Mouse (Mus musculus): ENCODE measurements at regions not wholly inside any gene's neighbourhood (a gene's known extent, or its start where the extent isn't known, plus 50 kb on each side); places are given as distances from the start of the nearest gene placed in this dataset.

- no peak for DNase-seq (ENCODE audit: low read depth)
These were observed 406.6 kb upstream of the Nbea start for GRCm38 (mm10) chr3:56590071-56590470.

- peak; percentile 12 for DNase-seq (ENCODE audit: low read depth)
These were observed 391.9 kb upstream of the Nbea start for GRCm38 (mm10) chr3:56575422-56575821.

- no peak for DNase-seq (ENCODE audit: low read depth)
These were observed 352.7 kb upstream of the Nbea start for GRCm38 (mm10) chr3:56536178-56536577.

- DNase-seq (ENCODE audit: low read depth): no peak
These were observed 320.9 kb upstream of the Nbea start for GRCm38 (mm10) chr3:56504445-56504844.

- no peak for DNase-seq (ENCODE audit: low read depth)
These were observed 315.8 kb upstream of the Nbea start for GRCm38 (mm10) chr3:56499301-56499700.

GRCm38 (mm10) chr3:56493937-56494336 lies 310.4 kb upstream of the Nbea start:
- DNase-seq (ENCODE audit: low read depth): no peak

- no peak for DNase-seq (ENCODE audit: low read depth)
These were observed 305.7 kb upstream of the Nbea start for GRCm38 (mm10) chr3:56489154-56489553.

- DNase-seq (ENCODE audit: low read depth): no peak
These were observed 302.3 kb upstream of the Nbea start for GRCm38 (mm10) chr3:56485550-56486400.

GRCm38 (mm10) chr3:56484096-56484495 lies 300.6 kb upstream of the Nbea start:
- no peak for DNase-seq (ENCODE audit: low read depth)

- no peak for DNase-seq (ENCODE audit: low read depth)
These were observed 299.9 kb upstream of the Nbea start for GRCm38 (mm10) chr3:56483370-56483769.

- no peak for DNase-seq (ENCODE audit: low read depth)
These were observed 296.0 kb upstream of the Nbea start for GRCm38 (mm10) chr3:56479529-56479928.

- DNase-seq (ENCODE audit: low read depth): no peak
These were observed 295.1 kb upstream of the Nbea start for GRCm38 (mm10) chr3:56478544-56479140.

GRCm38 (mm10) chr3:56475529-56476527 lies 292.3 kb upstream of the Nbea start:
- no peak for DNase-seq (ENCODE audit: low read depth)

GRCm38 (mm10) chr3:56472651-56473050 lies 289.1 kb upstream of the Nbea start:
- DNase-seq (ENCODE audit: low read depth): no peak

- no peak for DNase-seq (ENCODE audit: low read depth)
These were observed 288.3 kb upstream of the Nbea start for GRCm38 (mm10) chr3:56471823-56472222.

GRCm38 (mm10) chr3:56471185-56471584 lies 287.7 kb upstream of the Nbea start:
- no peak for DNase-seq (ENCODE audit: low read depth)

- no peak for DNase-seq (ENCODE audit: low read depth)
These were observed 274.1 kb upstream of the Nbea start for GRCm38 (mm10) chr3:56457625-56458024.

- DNase-seq (ENCODE audit: low read depth): no peak
These were observed 272.8 kb upstream of the Nbea start for GRCm38 (mm10) chr3:56456317-56456716.

GRCm38 (mm10) chr3:56438900-56439299 lies 255.4 kb upstream of the Nbea start:
- DNase-seq (ENCODE audit: low read depth): no peak

GRCm38 (mm10) chr3:56438020-56438747 lies 254.7 kb upstream of the Nbea start:
- no peak for DNase-seq (ENCODE audit: low read depth)

- no peak for DNase-seq (ENCODE audit: low read depth)
These were observed 253.6 kb upstream of the Nbea start for GRCm38 (mm10) chr3:56437058-56437457.

GRCm38 (mm10) chr3:56433495-56433894 lies 250.0 kb upstream of the Nbea start:
- DNase-seq (ENCODE audit: low read depth): no peak
